In the genomic region with DNA sequence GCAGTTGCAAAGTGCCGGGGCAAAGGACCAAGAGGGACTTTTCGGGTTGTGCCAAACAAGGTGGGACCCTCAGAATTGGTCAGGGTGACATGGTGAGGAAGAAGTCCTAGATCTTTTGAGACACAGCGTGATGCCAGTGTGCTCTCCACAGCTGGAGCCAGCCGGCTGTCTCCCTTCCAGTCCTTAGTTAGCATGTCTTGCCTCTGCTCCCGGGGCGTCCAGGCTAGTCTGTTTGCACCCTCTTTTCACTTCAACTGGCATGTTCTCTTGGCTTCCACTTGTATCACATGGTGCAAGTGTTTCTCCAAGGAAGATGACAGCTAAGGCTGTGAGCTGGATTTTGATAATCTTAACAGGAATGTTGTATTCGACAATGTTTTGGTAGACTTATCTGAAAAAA, we compare ENCODE assay signal across 21 mouse cellular contexts.
DNase-seq lines count a peak whose midpoint lies in the region; ATAC-seq and TF ChIP-seq lines count a peak whose summit lies in the region.
"Had no signal": no experiment of that assay in that cellular context is flagged by ENCODE, and none has a peak within 500 bp of the region (broad histone marks: within the 10 kb centered on the region; RNA-seq: fewer than 3 reads in every experiment).

No protein-coding gene starts in this region.

- no peaks in the 10 kb centered on the region for H3K27me3 ChIP-seq in heart, adult 2 months (ENCODE audit: control insufficient read depth, insufficient read depth, low read length)
- H3K27me3 ChIP-seq in kidney, embryonic 16.5 days (ENCODE audit: insufficient read depth, low read length): no peaks in the 10 kb centered on the region
- H3K27me3 ChIP-seq in lung, embryonic 15.5 days: no peaks in the 10 kb centered on the region
- H3K27me3 ChIP-seq in intestine, postnatal 0 days (replicated peaks; ENCODE audit: control insufficient read depth, insufficient read depth, low read length): no peaks in the 10 kb centered on the region
- H3K27me3 ChIP-seq: forebrain, embryonic 12.5 days; liver, embryonic 12.5 days; stomach, embryonic 15.5 days had no signal

- 0 out of 2 replicates have a peak, but pooled peaks cover 3% of the 10 kb centered on the region for H3K79me2 ChIP-seq in heart, adult 2 months (replicated peaks; ENCODE audit: control insufficient read depth, insufficient read depth, low read length)

- 39% methylated on average over 7 of the region's 7 CpGs for WGBS in heart, adult 2 months
- 67% methylated on average over 7 of the region's 7 CpGs for WGBS in kidney, embryonic 16.5 days
- 35% methylated on average over 7 of the region's 7 CpGs for WGBS in lung, embryonic 15.5 days
- 73% methylated on average over 7 of the region's 7 CpGs for WGBS in intestine, postnatal 0 days

- no peak for TF ChIP-seq CTCF in heart, adult 2 months (IDR thresholded peaks at IDR 0.05)
- TF ChIP-seq CTCF in intestine, postnatal 0 days (IDR thresholded peaks at IDR 0.05; ENCODE audit: low read depth): no peak

- no peaks in the 10 kb centered on the region for H3K9me3 ChIP-seq in kidney, embryonic 16.5 days (ENCODE audit: low read length)
- no peaks in the 10 kb centered on the region for H3K9me3 ChIP-seq in lung, embryonic 15.5 days
- no peaks in the 10 kb centered on the region for H3K9me3 ChIP-seq in intestine, postnatal 0 days (ENCODE audit: control insufficient read depth)
- H3K9me3 ChIP-seq: embryonic facial prominence, embryonic 10.5 days; forebrain, embryonic 12.5 days; limb, embryonic 10.5 days; liver, embryonic 12.5 days; midbrain, embryonic 10.5 days; stomach, embryonic 15.5 days had no signal

- no peak overlapping the region for H3K4me2 ChIP-seq in kidney, embryonic 16.5 days (replicated peaks; ENCODE audit: low read depth, low read length)
- no peak overlapping the region for H3K4me2 ChIP-seq in lung, embryonic 15.5 days
- H3K4me2 ChIP-seq in intestine, postnatal 0 days (replicated peaks; ENCODE audit: low read depth): no peak overlapping the region
- H3K4me2 ChIP-seq: forebrain, embryonic 12.5 days; liver, embryonic 12.5 days; stomach, embryonic 15.5 days had no signal

- no peak overlapping the region for H3K9ac ChIP-seq in heart, adult 2 months (ENCODE audit: low read depth, low read length)
- H3K9ac ChIP-seq in kidney, embryonic 16.5 days (replicated peaks; ENCODE audit: low read length): no peak overlapping the region
- H3K9ac ChIP-seq in lung, embryonic 15.5 days: no peak overlapping the region
- no peak overlapping the region for H3K9ac ChIP-seq in intestine, postnatal 0 days (ENCODE audit: low read depth, low read length)
- H3K9ac ChIP-seq: forebrain, embryonic 12.5 days; stomach, embryonic 15.5 days had no signal

- intact Hi-C loops in heart, adult 2 months (cut with DNase I): no loop called here
- intact Hi-C loops in heart, postnatal 10 days (cut with DNase I): no loop called here

- peaks cover 16% of the 10 kb centered on the region for H3K4me1 ChIP-seq in heart, adult 2 months (ENCODE audit: control insufficient read depth, insufficient read depth, low read length)
- H3K4me1 ChIP-seq in kidney, embryonic 16.5 days (ENCODE audit: insufficient read depth, low read length): peaks cover 46% of the 10 kb centered on the region
- peaks cover 47% of the 10 kb centered on the region for H3K4me1 ChIP-seq in lung, embryonic 15.5 days
- H3K4me1 ChIP-seq in intestine, postnatal 0 days (replicated peaks; ENCODE audit: control insufficient read depth, insufficient read depth, low read length): peaks cover 36% of the 10 kb centered on the region

- no peak for TF ChIP-seq EP300 in heart, adult 2 months (IDR thresholded peaks at IDR 0.05; ENCODE audit: insufficient read depth, low read depth, low read length)

- ATAC-seq in kidney, embryonic 16.5 days (ENCODE audit: low FRiP score, low TSS enrichment): no peak
- peak; percentile 61; the same call in 1 of the 2 replicates for ATAC-seq in lung, embryonic 15.5 days (ENCODE audit: borderline replicate concordance, extremely low read depth, low FRiP score, low TSS enrichment)
- ATAC-seq in intestine, postnatal 0 days: no peak
- ATAC-seq: hindbrain, embryonic 16.5 days; intestine, embryonic 16.5 days; liver, embryonic 12.5 days had no signal

- peak in 1 of 2 experiments; percentile 20 for DNase-seq in heart, adult 2 months
- no peak for DNase-seq in heart, postnatal 10 days
- no peak for DNase-seq in kidney, adult 11 months
- peak; percentile 76 for DNase-seq in lung, postnatal 10 days
- no peak for DNase-seq in thymus, postnatal 10 days (ENCODE audit: low spot score in 2 of 2)
- DNase-seq: cerebellum, adult 8-10 months; kidney, postnatal 14 days; right cerebral cortex, postnatal 25 days; thymus, adult 18-20 months had no signal

- no peaks in the 10 kb centered on the region; the same call in 1 of the 2 replicates for H3K36me3 ChIP-seq in heart, adult 2 months (ENCODE audit: control insufficient read depth, insufficient read depth, low read length)
- no peaks in the 10 kb centered on the region for H3K36me3 ChIP-seq in kidney, embryonic 16.5 days (ENCODE audit: insufficient read depth, low read length)
- H3K36me3 ChIP-seq in lung, embryonic 15.5 days: no peaks in the 10 kb centered on the region
- H3K36me3 ChIP-seq in intestine, postnatal 0 days (ENCODE audit: control insufficient read depth, insufficient read depth): no peaks in the 10 kb centered on the region
- H3K36me3 ChIP-seq: embryonic facial prominence, embryonic 10.5 days; forebrain, embryonic 12.5 days; limb, embryonic 10.5 days; liver, embryonic 12.5 days; midbrain, embryonic 10.5 days; stomach, embryonic 15.5 days had no signal

- TF ChIP-seq POLR2A in heart, adult 2 months (IDR thresholded peaks at IDR 0.05; ENCODE audit: insufficient read depth, low read depth, low read length): no peak

- H3K4me3 ChIP-seq in heart, adult 2 months: no peak overlapping the region
- H3K4me3 ChIP-seq in kidney, embryonic 16.5 days (ENCODE audit: low read length): no peak overlapping the region
- no peak overlapping the region for H3K4me3 ChIP-seq in lung, embryonic 15.5 days
- H3K4me3 ChIP-seq in intestine, postnatal 0 days (ENCODE audit: low read depth, low read length): no peak overlapping the region
- H3K4me3 ChIP-seq: embryonic facial prominence, embryonic 10.5 days; forebrain, embryonic 12.5 days; limb, embryonic 10.5 days; liver, embryonic 12.5 days; midbrain, embryonic 10.5 days; stomach, embryonic 15.5 days had no signal

- peak overlapping the region; percentile 15; the same call in 1 of the 2 replicates for H3K27ac ChIP-seq in heart, adult 2 months
- H3K27ac ChIP-seq in kidney, embryonic 16.5 days (ENCODE audit: low read length): 0 out of 2 replicates have a peak overlapping the region, but pooled peaks have one; percentile 25
- H3K27ac ChIP-seq in lung, embryonic 15.5 days: peak overlapping the region; percentile 52; the same call in 1 of the 2 replicates
- no peak overlapping the region for H3K27ac ChIP-seq in intestine, postnatal 0 days (ENCODE audit: low read depth, low read length)
- H3K27ac ChIP-seq: embryonic facial prominence, embryonic 10.5 days; forebrain, embryonic 12.5 days; limb, embryonic 10.5 days; liver, embryonic 12.5 days; macrophage; midbrain, embryonic 10.5 days; stomach, embryonic 15.5 days had no signal
